Mouse (Mus musculus) erythroblast, embryonic 14.5 days (primary cell): Measurements from ENCODE around the gene Ctss. TPM values are rescaled to one million over a fixed set of nuclear protein-coding genes. Genes with fewer than 3 reads are reported as not detected.

ENCODE experiments used
- H3K27me3 ChIP-seq: 2 replicates; pipeline ENCODE4 v1.6.1; 2012; ENCODE audit warnings: inconsistent platforms; ENCODE audit not compliant: control insufficient read depth
- H3K36me3 ChIP-seq: 2 replicates; pipeline ENCODE4 v1.6.1; 2012; ENCODE audit warnings: mild to moderate bottlenecking, inconsistent platforms; ENCODE audit not compliant: control insufficient read depth
- H3K4me1 ChIP-seq: 2 replicates; pipeline ENCODE4 v1.6.1; 2012; ENCODE audit warnings: inconsistent platforms; ENCODE audit not compliant: control insufficient read depth
- H3K4me3 ChIP-seq: replicated peaks from 2 replicates; pipeline ENCODE3; 2012; ENCODE audit warnings: moderate library complexity, mild to moderate bottlenecking, inconsistent platforms
- H3K9me3 ChIP-seq: 2 replicates; pipeline ENCODE4 v1.6.1; 2012; ENCODE audit warnings: low read length, inconsistent platforms, mixed read lengths; ENCODE audit not compliant: control insufficient read depth
- GATA1 ChIP-seq: IDR thresholded peaks from 2 replicates; pipeline ENCODE4 v1.6.1; 2012; ENCODE audit warnings: low read length, inconsistent platforms, mixed read lengths
- TAL1 ChIP-seq: IDR thresholded peaks from 3 replicates; pipeline ENCODE4 v1.6.1; 2012; ENCODE audit warnings: low read length, inconsistent platforms, mixed read lengths
- polyA plus RNA-seq: library from polyadenylated mRNA; stranded (reverse); fragments of >175 nt; gene quantifications from 2 replicates; pipeline ENCODE4 v1.2.3, GENCODE M21; 2012

Gene Ctss
- polyA plus RNA-seq, 1 experiment = 0.04 TPM

- no peak overlapping the region for H3K4me3 ChIP-seq
- H3K27me3 ChIP-seq = peaks cover 14% of the 10 kb centered on the region
- peaks cover 9% of the 10 kb centered on the region for H3K4me1 ChIP-seq
- no peaks in the 10 kb centered on the region for H3K36me3 ChIP-seq
- H3K9me3 ChIP-seq = no peaks in the 10 kb centered on the region
- TF ChIP-seq TAL1 (no peak), GATA1 (no peak)
Measured at GRCm38 (mm10) chr3:95550176-95550575, 23.6 kb downstream of the Ctss start.

GRCm38 (mm10) chr3:95553986-95554385 is 27.4 kb downstream of the Ctss start:
- Histone ChIP-seq H3K4me3 (no peak overlapping the region), H3K4me1 (peaks cover 9% of the 10 kb centered on the region), H3K27me3 (no peaks in the 10 kb centered on the region; the same call in 1 of the 2 replicates), H3K36me3 (no peaks in the 10 kb centered on the region), H3K9me3 (no peaks in the 10 kb centered on the region)
- TF ChIP-seq TAL1 = no peak

- peaks cover 2% of the 10 kb centered on the region for H3K4me1 ChIP-seq
Measured at GRCm38 (mm10) chr3:95559437-95559836, 32.9 kb downstream of the Ctss start, which contains the start of gene Hormad1. Gene Hormad1, plus strand, starts transcription at chr3:95559677.

GRCm38 (mm10) chr3:95560738-95561137 is 34.2 kb downstream of the Ctss start:
- Histone ChIP-seq H3K27me3 (peaks cover 8% of the 10 kb centered on the region; the same call in 1 of the 2 replicates), H3K9me3 (no peaks in the 10 kb centered on the region; the same call in 1 of the 2 replicates), H3K36me3 (no peaks in the 10 kb centered on the region), H3K4me1 (peaks cover 2% of the 10 kb centered on the region), H3K4me3 (no peak overlapping the region)
- no peak for TF ChIP-seq TAL1
- TF ChIP-seq GATA1 = no peak

More at GRCm38 (mm10) chr3:95559437-95559836, 32.9 kb downstream of the Ctss start, which contains the start of gene Hormad1:
- no peaks in the 10 kb centered on the region for H3K36me3 ChIP-seq
- TF ChIP-seq GATA1 = no peak
- TF ChIP-seq TAL1 = no peak
- H3K9me3 ChIP-seq = no peaks in the 10 kb centered on the region; the same call in 1 of the 2 replicates
- H3K27me3 ChIP-seq = peaks cover 8% of the 10 kb centered on the region; the same call in 1 of the 2 replicates
- no peak within 1 kb of the TSS for H3K4me3 ChIP-seq

GRCm38 (mm10) chr3:95561826-95562225 is 35.2 kb downstream of the Ctss start:
- Histone ChIP-seq H3K9me3 (no peaks in the 10 kb centered on the region; the same call in 1 of the 2 replicates), H3K4me1 (peaks cover 2% of the 10 kb centered on the region), H3K27me3 (peaks cover 8% of the 10 kb centered on the region; the same call in 1 of the 2 replicates), H3K4me3 (no peak overlapping the region), H3K36me3 (no peaks in the 10 kb centered on the region)
- no peak for TF ChIP-seq TAL1
- no peak for TF ChIP-seq GATA1

- Histone ChIP-seq H3K9me3 (no peaks in the 10 kb centered on the region), H3K4me1 (peaks cover 2% of the 10 kb centered on the region), H3K27me3 (no peaks in the 10 kb centered on the region), H3K4me3 (no peak overlapping the region), H3K36me3 (no peaks in the 10 kb centered on the region)
- TF ChIP-seq GATA1 = no peak
- TF ChIP-seq TAL1 = no peak
Measured at GRCm38 (mm10) chr3:95569585-95569984, 43.0 kb downstream of the Ctss start.

GRCm38 (mm10) chr3:95587754-95588603 is 61.4 kb downstream of the Ctss start:
- no peaks in the 10 kb centered on the region for H3K9me3 ChIP-seq
- peaks cover 28% of the 10 kb centered on the region for H3K4me1 ChIP-seq
- peaks cover 33% of the 10 kb centered on the region for H3K36me3 ChIP-seq
- H3K4me3 ChIP-seq = peak overlapping the region; percentile 88
- TF ChIP-seq TAL1 (no peak), GATA1 (no peak)
- no peaks in the 10 kb centered on the region; the same call in 1 of the 2 replicates for H3K27me3 ChIP-seq

- Histone ChIP-seq H3K4me3 (peak within 1 kb of the TSS; percentile 88), H3K27me3 (no peaks in the 10 kb centered on the region; the same call in 1 of the 2 replicates), H3K36me3 (peaks cover 39% of the 10 kb centered on the region), H3K9me3 (no peaks in the 10 kb centered on the region), H3K4me1 (peaks cover 28% of the 10 kb centered on the region)
- TF ChIP-seq GATA1 = 0 out of 2 replicates have a peak, but pooled peaks have one; percentile 23
- no peak for TF ChIP-seq TAL1
Measured at GRCm38 (mm10) chr3:95588604-95589086, 62.1 kb downstream of the Ctss start, which contains the start of gene Golph3l. Gene Golph3l, plus strand, starts transcription at chr3:95588934.

GRCm38 (mm10) chr3:95598734-95599133 is 72.1 kb downstream of the Ctss start:
- Histone ChIP-seq H3K4me1 (peaks cover 7% of the 10 kb centered on the region), H3K27me3 (no peaks in the 10 kb centered on the region), H3K36me3 (peaks cover 94% of the 10 kb centered on the region), H3K9me3 (no peaks in the 10 kb centered on the region), H3K4me3 (no peak overlapping the region)
- TF ChIP-seq GATA1 (no peak), TAL1 (no peak)
